Mouse (Mus musculus): ENCODE measurements around the gene Olfr1138. TPM values are rescaled to one million over a fixed set of nuclear protein-coding genes. Genes with fewer than 3 reads are reported as not detected.

Gene Olfr1138
- not detected for total RNA-seq (2021)

GRCm38 (mm10) chr2:87739878-87740277 is at the start of gene Olfr1138:
Olfr1138 (minus strand) TSS chr2:87739978.
- intact Hi-C loops (cut with DNase I): no loop called here
- DNase-seq (ENCODE audit: low spot score): no peak

- DNase-seq (ENCODE audit: low spot score): no peak
- intact Hi-C loops (cut with DNase I): no loop called here
Observed at GRCm38 (mm10) chr2:87779183-87779582, 39.4 kb upstream of the Olfr1138 start, which contains the start of gene Olfr152. Olfr152 (plus strand) TSS chr2:87779483.

DNA sequence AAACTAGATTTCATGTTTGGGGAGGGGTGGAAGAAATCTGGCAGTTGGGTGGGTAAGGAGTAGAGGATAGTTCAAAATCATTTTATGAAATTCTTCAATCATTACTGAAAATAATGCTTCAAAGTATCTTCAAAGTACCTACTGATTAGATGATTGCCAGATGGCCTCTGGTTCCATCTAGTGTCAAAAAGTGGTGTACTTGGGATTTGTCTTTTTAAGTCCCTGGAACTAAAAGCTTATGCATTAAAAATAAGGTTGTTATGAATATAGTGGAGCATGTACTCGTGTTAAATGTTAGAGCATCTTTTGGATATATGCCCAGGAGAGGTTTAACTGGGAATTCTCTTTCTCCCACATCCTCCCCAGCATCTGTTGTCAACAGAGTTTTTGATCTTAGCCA is 36.4 kb upstream of the Olfr1138 start:
- no peak for DNase-seq (ENCODE audit: low spot score)
- intact Hi-C loops (cut with DNase I): no loop called here

DNA sequence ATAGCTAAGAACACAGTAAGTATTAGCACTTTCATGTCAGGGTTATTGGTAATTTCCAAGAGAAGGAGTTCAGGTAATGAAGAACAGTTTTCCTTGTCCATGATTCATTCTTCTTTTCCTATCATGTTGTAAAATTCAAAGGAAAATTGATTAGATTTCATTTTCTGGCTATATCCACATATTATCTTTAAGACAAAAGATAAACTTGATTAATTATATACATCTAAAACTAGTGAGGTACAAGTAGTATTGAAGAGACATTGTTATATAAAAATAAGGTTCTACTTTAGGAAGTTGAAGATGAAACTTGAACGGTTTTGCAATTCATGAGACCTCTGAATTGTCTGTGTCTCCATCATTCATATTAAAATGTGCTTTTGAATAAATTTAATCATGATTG is 14.1 kb upstream of the Olfr1138 start, which contains the start of gene Olfr1141:
Gene Olfr1141 (minus strand): TSS at position 101 of the 400 bp plus-strand sequence.
- no peak for DNase-seq (ENCODE audit: low spot score)

DNA sequence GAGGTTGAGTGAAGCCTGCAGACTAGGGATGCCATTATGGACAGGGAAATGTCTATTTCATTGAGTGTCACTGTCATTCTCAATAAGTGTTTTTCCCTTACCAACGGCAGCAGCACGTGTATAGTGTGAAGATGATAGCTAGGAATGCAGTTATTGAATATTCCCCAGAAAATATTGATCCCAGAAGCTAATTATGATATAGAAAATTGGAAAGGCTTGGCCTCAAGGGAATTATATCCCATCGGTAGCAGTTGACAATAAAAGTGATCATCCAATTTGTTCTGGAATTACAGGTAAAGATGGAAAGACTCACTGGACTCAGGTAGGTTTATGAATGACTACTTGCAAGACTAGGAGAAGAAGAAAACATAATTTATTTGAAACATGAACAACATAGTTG is 3.7 kb upstream of the Olfr1138 start, which contains the start of gene Olfr1140:
Gene Olfr1140 (plus strand): TSS at position 301 of the 400 bp plus-strand sequence.
- no peak for DNase-seq (ENCODE audit: low spot score)
- intact Hi-C loops (cut with DNase I): no loop called here

More for the DNA sequence above, 14.1 kb upstream of the Olfr1138 start, which contains the start of gene Olfr1141:
- intact Hi-C loops (cut with DNase I): no loop called here

- DNase-seq (ENCODE audit: low spot score): no peak
- intact Hi-C loops (cut with DNase I): no loop called here
Observed at GRCm38 (mm10) chr2:87713079-87713478, 26.7 kb downstream of the Olfr1138 start, which contains the start of gene Olfr1137. Olfr1137 (minus strand) TSS chr2:87713179.

GRCm38 (mm10) chr2:87693847-87694246 is 45.9 kb downstream of the Olfr1138 start, which contains the start of gene Olfr1136:
Olfr1136 (minus strand) TSS chr2:87693947.
- no peak for DNase-seq (ENCODE audit: low spot score)
- intact Hi-C loops (cut with DNase I): no loop called here

Other genes with a start within 250 kb of the Olfr1138 start
- gene Pramel7, start 242.9 kb downstream of the Olfr1138 start, total RNA-seq (2021): not detected
- gene Pramel6, start 233.4 kb downstream of the Olfr1138 start, total RNA-seq (2021): not detected
- not detected for gene Olfr153, start 208.2 kb downstream of the Olfr1138 start, total RNA-seq (2021)
- not detected for gene Olfr1128, start 194.4 kb downstream of the Olfr1138 start, total RNA-seq (2021)
- gene Olfr1129, start 166.1 kb downstream of the Olfr1138 start, total RNA-seq (2021): not detected
- gene Olfr1130, start 133.8 kb downstream of the Olfr1138 start, total RNA-seq (2021): not detected
- not detected for gene Olfr1131, start 112.9 kb downstream of the Olfr1138 start, total RNA-seq (2021)
- not detected for gene Olfr1132, start 102.4 kb downstream of the Olfr1138 start, total RNA-seq (2021)
- gene Olfr1133, start 92.6 kb downstream of the Olfr1138 start, total RNA-seq (2021): not detected
- not detected for gene Olfr1134, start 81.5 kb downstream of the Olfr1138 start, total RNA-seq (2021)
- not detected for gene Olfr1135, start 66.3 kb downstream of the Olfr1138 start, total RNA-seq (2021)
- gene Olfr1136, start 46.0 kb downstream of the Olfr1138 start, total RNA-seq (2021): not detected
- not detected for gene Olfr1137, start 26.8 kb downstream of the Olfr1138 start, total RNA-seq (2021)
- gene Olfr1140, start 3.8 kb upstream of the Olfr1138 start, total RNA-seq (2021): not detected
- not detected for gene Olfr1141, start 14.0 kb upstream of the Olfr1138 start, total RNA-seq (2021)
- not detected for gene Olfr152, start 39.5 kb upstream of the Olfr1138 start, total RNA-seq (2021)
- gene Olfr1143, start 60.6 kb upstream of the Olfr1138 start, total RNA-seq (2021): not detected
- gene Olfr1145, start 69.8 kb upstream of the Olfr1138 start, total RNA-seq (2021): not detected
- gene Olfr1148, start 90.6 kb upstream of the Olfr1138 start, total RNA-seq (2021): not detected
- not detected for gene Olfr1150-ps1, start 104.0 kb upstream of the Olfr1138 start, total RNA-seq (2021)
- not detected for gene Olfr1151, start 115.9 kb upstream of the Olfr1138 start, total RNA-seq (2021)
- not detected for gene Olfr1152, start 126.5 kb upstream of the Olfr1138 start, total RNA-seq (2021)
- not detected for gene Olfr1153, start 155.0 kb upstream of the Olfr1138 start, total RNA-seq (2021)
- gene Olfr1154, start 165.2 kb upstream of the Olfr1138 start, total RNA-seq (2021): not detected
- not detected for gene Olfr1155, start 205.2 kb upstream of the Olfr1138 start, total RNA-seq (2021)
- gene Olfr1156, start 213.1 kb upstream of the Olfr1138 start, total RNA-seq (2021): not detected
- gene Olfr1157, start 228.3 kb upstream of the Olfr1138 start, total RNA-seq (2021): not detected
- not detected for gene Olfr74, start 234.7 kb upstream of the Olfr1138 start, total RNA-seq (2021)

Data from heart, postnatal 25 days (tissue).